Mouse (Mus musculus): ENCODE data around the gene Trim15. TPM values are rescaled to one million over a fixed set of nuclear protein-coding genes. Genes with fewer than 3 reads are reported as not detected.
A peak's percentile ranks its signal among the peaks of the same experiment; 100 is the strongest.
"Not testable (repeated sequence)": the region's sequence is repeated elsewhere in the genome, so short reads cannot be mapped to it uniquely, and the experiment has no call there.

Gene Trim15
- total RNA-seq, 2 experiments from 2014 or later: not detected

GRCm38 (mm10) chr17:36835591-36836426, 31.2 kb downstream of the Trim15 start:
- intact Hi-C loops (cut with DNase I): loop anchor here (5.0 kb wide), 1 partner anchor 121 kb away; the partner anchor contains the start of genes Znrd1 and Znrd1as
- DNase-seq: peak; percentile 56 to 66

DNA sequence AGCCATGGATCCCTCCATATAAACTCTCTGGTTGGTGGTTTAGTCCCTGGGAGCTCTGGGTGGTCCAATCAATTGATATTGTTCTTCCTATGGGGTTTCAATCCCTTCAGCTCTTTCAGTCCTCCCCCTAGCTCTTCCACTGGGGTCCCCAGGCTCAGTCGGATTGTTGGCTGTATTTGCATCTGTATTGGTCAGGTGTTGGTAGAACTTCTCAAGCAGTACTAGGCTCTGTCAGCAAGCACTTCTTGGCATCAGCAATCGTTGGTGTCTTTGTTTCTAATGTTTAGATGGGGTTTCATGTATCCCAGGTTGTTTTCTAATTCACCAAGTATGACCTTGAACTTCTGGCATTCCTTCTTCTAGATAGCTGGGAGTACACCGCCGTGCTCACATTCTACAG, 34.3 kb downstream of the Trim15 start:
- intact Hi-C loops (cut with DNase I): no loop called here

GRCm38 (mm10) chr17:36830470-36830869, 36.5 kb downstream of the Trim15 start:
- intact Hi-C loops (cut with DNase I): no loop called here
- no peak for DNase-seq

More for the DNA sequence above, 34.3 kb downstream of the Trim15 start:
- DNase-seq: no peak

DNA sequence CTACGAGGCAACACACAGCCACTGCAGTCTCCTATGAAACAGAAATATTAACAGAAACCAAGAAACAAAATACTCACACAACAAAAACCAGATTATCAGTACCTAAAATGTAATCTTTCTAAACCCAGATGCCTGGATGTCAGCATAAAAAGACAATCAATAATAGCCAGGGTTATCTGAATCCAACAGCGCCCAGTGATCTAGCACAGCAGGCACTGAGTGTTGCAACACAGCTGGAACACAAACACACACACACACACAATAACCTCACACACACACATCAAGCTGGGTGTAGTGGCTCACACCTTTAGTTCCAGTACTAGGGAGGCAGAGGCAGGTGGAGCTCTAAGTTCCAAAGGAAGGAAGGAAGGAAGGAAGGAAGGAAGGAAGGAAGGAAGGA, 38.5 kb downstream of the Trim15 start:
- no peak for DNase-seq
- intact Hi-C loops (cut with DNase I): no loop called here

- intact Hi-C loops (cut with DNase I): not testable (repeated sequence)
- DNase-seq: peak; percentile 80 to 84
Measured at GRCm38 (mm10) chr17:36826002-36826401, 41.0 kb downstream of the Trim15 start.

DNA sequence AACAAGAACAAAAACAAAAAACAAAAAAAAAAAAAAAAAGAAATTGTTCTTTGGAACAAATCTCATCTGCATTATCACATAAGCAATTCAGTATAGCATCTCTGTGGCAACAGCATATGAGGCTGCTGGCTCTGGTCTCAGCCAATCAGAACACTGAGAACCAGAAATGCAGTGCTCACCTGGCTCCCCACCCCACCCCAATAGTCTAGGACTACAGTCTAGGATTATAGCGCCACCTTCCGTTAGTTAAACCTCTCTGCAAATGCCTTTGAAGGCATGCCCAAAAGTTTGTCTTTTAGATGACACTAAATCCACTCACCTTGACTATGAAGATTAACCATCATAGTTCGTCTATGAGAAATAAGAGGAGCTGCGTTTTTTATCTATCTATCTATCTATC, 41.5 kb downstream of the Trim15 start:
- DNase-seq: no peak

GRCm38 (mm10) chr17:36824005-36824404, 43.0 kb downstream of the Trim15 start:
- peak; percentile 36 to 64 for DNase-seq

More for the DNA sequence above, 41.5 kb downstream of the Trim15 start:
- intact Hi-C loops (cut with DNase I): no loop called here

GRCm38 (mm10) chr17:36811871-36812270, 55.1 kb downstream of the Trim15 start, which contains the start of gene H2-M10.6:
H2-M10.6 (plus strand) TSS chr17:36812171.
- intact Hi-C loops (cut with DNase I): loop anchor here (1.0 kb wide), 1 partner anchor 447 kb away; no protein-coding TSS in a partner anchor

More at GRCm38 (mm10) chr17:36824005-36824404, 43.0 kb downstream of the Trim15 start:
- intact Hi-C loops (cut with DNase I): loop anchor here (5.0 kb wide), 2 partner anchors 37 to 73 kb away; partner anchors contain the start of gene Trim31

More at GRCm38 (mm10) chr17:36811871-36812270, 55.1 kb downstream of the Trim15 start, which contains the start of gene H2-M10.6:
- no peak for DNase-seq

Other genes starting within 250 kb of the Trim15 start
- gene H2-M9, start 224.5 kb downstream of the Trim15 start, total RNA-seq (2021): not detected
- not detected for gene H2-M1, start 195.0 kb downstream of the Trim15 start, total RNA-seq (2021)
- gene H2-M10.5, start 94.3 kb downstream of the Trim15 start, total RNA-seq (2021): not detected
- gene H2-M10.6, start 55.0 kb downstream of the Trim15 start, total RNA-seq (2021): not detected
- gene Trim26, start 30.1 kb downstream of the Trim15 start, total RNA-seq (2021): 10 to 100 TPM; 22.2 to 23.6 TPM
- gene Trim10, start 2.4 kb upstream of the Trim15 start, total RNA-seq (2021): under 1 TPM; 0.41 to 0.64 TPM
- not detected for gene Trim40, start 22.9 kb upstream of the Trim15 start, total RNA-seq (2021)
- gene Trim31, start 30.9 kb upstream of the Trim15 start, total RNA-seq (2021): not detected
- gene Rnf39, start 75.7 kb upstream of the Trim15 start, total RNA-seq (2021): under 1 TPM; 0.76 to 0.92 TPM
- gene Ppp1r11, start 84.5 kb upstream of the Trim15 start, total RNA-seq (2021): 10 to 100 TPM; 95.1 to 96.8 TPM
- 10 to 100 TPM; 24.1 to 27.6 TPM for gene Znrd1, start 91.3 kb upstream of the Trim15 start, total RNA-seq (2021)
- 10 to 100 TPM; 13.3 to 13.5 TPM for gene Znrd1as, start 91.4 kb upstream of the Trim15 start, total RNA-seq (2021)
- gene 2410137M14Rik, start 114.0 kb upstream of the Trim15 start, total RNA-seq (2021): not detected
- not detected for gene H2-M5, start 122.3 kb upstream of the Trim15 start, total RNA-seq (2021)
- gene Zfp57, start 134.0 kb upstream of the Trim15 start, total RNA-seq (2021): 1 to 10 TPM; 1.0 to 1.8 TPM
- not detected for gene Mog, start 156.2 kb upstream of the Trim15 start, total RNA-seq (2021)
- gene Gabbr1, start 178.8 kb upstream of the Trim15 start, total RNA-seq (2021): 1 to 10 TPM; 8.6 to 9.4 TPM
- gene Olfr90, start 221.3 kb upstream of the Trim15 start, total RNA-seq (2021): not detected
- gene Olfr91, start 231.1 kb upstream of the Trim15 start, total RNA-seq (2021): not detected